Mouse (Mus musculus): ENCODE results near the gene Abcb9. TPM values are rescaled to one million over a fixed set of nuclear protein-coding genes. Genes with fewer than 3 reads are reported as not detected.
"Not testable (repeated sequence)": the region's sequence is repeated elsewhere in the genome, so short reads cannot be mapped to it uniquely, and the experiment has no call there.

Abcb9 gene
- polyA plus RNA-seq, 1 experiment from 2014 or later = 0.20 TPM

DNA sequence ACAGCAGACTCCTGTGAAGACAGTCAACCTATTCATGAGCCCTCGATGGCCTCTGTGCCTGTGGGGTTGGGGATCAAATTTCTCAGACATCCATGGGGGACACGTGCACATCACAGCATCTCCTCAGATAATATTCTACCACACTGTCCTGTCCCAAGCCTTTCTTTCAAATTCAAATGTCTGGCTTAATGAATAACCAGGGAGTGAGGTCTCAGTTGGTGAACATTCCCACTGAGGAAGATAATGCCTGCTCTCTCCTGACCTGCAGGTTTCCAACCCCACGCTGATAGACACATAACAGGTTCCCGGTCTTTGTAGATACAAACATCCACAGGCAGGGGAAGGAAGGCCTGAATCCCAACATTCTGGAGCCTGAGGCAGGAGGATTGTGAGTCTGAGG is 38.6 kb downstream of the Abcb9 start:
- Histone ChIP-seq H3K27ac (replicated peaks; ENCODE audit: low read depth, low read length) (no peak overlapping the region), H3K9me3 (ENCODE audit: control insufficient read depth, low read length) (no peaks in the 10 kb centered on the region), H3K27me3 (ENCODE audit: control insufficient read depth, insufficient read depth, low read length) (no peaks in the 10 kb centered on the region), H3K9ac (ENCODE audit: low read length) (no peak overlapping the region), H3K4me3 (ENCODE audit: low read depth, low read length) (no peak overlapping the region), H3K4me1 (ENCODE audit: control insufficient read depth, insufficient read depth, low read length) (no peaks in the 10 kb centered on the region), H3K4me2 (ENCODE audit: low read depth, severe bottlenecking) (no peak overlapping the region), H3K36me3 (ENCODE audit: control insufficient read depth, insufficient read depth, low read length) (no peaks in the 10 kb centered on the region)
- WGBS = 81% methylated on average over 4 of the region's 4 CpGs
- DNase-seq (ENCODE audit: low spot score) = no peak
- no peak for ATAC-seq (ENCODE audit: insufficient number of reproducible peaks, low FRiP score, low TSS enrichment, low read depth)

DNA sequence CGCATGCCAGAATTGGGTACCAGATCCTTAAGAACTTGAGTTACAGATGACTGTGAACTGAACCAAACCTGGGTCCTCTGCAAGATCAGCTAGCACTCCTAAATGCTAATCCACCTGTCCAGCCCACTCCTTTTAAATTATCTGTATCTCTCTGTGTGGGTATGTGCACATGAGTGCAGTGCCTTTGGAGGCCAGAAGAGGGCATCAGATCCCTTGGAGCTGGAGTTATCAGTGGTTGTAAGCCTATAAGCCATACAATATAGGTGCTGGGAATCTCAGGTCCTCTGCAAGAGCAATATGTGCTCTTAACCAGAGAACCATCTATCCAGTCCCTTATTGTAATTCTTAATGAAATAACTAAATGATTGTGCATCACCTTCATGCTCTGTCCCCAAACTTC is 39.4 kb downstream of the Abcb9 start:
- no peak for ATAC-seq (ENCODE audit: insufficient number of reproducible peaks, low FRiP score, low TSS enrichment, low read depth)
- no peak for DNase-seq (ENCODE audit: low spot score)
- WGBS = 96% methylated on average over 1 of the region's 1 CpGs
- H3K36me3 ChIP-seq (ENCODE audit: control insufficient read depth, insufficient read depth, low read length) = no peaks in the 10 kb centered on the region
- H3K4me3 ChIP-seq (ENCODE audit: low read depth, low read length) = no peak overlapping the region
- no peak overlapping the region for H3K27ac ChIP-seq (replicated peaks; ENCODE audit: low read depth, low read length)
- no peak overlapping the region for H3K4me2 ChIP-seq (ENCODE audit: low read depth, severe bottlenecking)
- H3K9me3 ChIP-seq (ENCODE audit: control insufficient read depth, low read length) = no peaks in the 10 kb centered on the region
- no peak overlapping the region for H3K9ac ChIP-seq (ENCODE audit: low read length)
- no peaks in the 10 kb centered on the region for H3K4me1 ChIP-seq (ENCODE audit: control insufficient read depth, insufficient read depth, low read length)
- H3K27me3 ChIP-seq (ENCODE audit: control insufficient read depth, insufficient read depth, low read length) = no peaks in the 10 kb centered on the region

DNA sequence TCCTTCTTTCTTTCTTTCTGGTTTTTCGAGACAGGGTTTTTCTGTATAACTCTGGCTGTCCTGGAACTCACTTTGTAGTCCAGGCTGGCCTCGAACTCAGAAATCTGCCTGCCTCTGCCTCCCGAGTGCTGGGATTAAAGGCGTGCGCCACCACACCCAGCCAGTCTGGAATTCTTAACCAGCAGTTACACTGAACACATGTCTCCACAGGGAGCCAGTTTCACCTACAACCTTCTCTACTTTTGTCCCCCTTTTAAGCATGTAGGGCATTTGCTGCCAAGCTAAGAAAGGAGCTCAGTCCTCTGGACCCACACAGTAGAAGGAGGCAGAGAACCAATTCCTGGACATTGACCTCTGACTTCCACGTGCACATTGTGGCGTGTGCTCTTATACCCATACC is 43.0 kb downstream of the Abcb9 start:
- not testable (repeated sequence) for H3K9me3 ChIP-seq (ENCODE audit: control insufficient read depth, low read length); H3K27ac ChIP-seq (replicated peaks; ENCODE audit: low read depth, low read length); H3K36me3 ChIP-seq (ENCODE audit: control insufficient read depth, insufficient read depth, low read length); DNase-seq (ENCODE audit: low spot score); H3K4me3 ChIP-seq (ENCODE audit: low read depth, low read length); H3K27me3 ChIP-seq (ENCODE audit: control insufficient read depth, insufficient read depth, low read length); H3K4me1 ChIP-seq (ENCODE audit: control insufficient read depth, insufficient read depth, low read length); H3K4me2 ChIP-seq (ENCODE audit: low read depth, severe bottlenecking); ATAC-seq (ENCODE audit: insufficient number of reproducible peaks, low FRiP score, low TSS enrichment, low read depth); H3K9ac ChIP-seq (ENCODE audit: low read length)
- 94% methylated on average over 7 of the region's 7 CpGs for WGBS

DNA sequence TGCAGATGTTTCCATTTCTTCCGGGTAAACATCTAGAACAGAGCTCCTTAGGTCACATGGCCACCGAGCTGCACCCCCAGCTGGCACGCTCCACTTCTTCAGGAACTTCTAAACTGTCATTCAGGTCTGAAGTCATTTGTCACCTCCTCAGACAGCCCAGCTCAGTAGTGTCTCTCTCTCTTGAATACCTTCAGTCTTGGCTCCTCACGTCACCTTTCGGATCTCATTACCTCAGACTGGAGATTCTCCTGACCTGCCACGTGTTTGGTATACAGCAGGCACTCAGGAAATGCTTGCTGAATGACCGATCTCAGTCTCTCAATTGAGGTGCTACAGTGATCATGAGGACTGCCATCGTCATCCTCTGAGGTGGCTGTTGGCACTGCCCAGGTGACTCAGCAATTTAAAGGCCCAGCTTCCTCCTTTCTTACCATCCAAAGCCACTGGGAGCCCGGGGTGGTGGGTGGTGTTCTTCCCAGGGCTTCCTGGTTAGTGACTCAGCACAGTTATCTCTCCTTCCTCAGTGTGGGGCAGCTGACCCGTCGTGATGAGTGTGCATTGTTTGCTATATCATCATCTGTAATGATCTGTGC is 43.6 kb downstream of the Abcb9 start:
- no peak overlapping the region for H3K4me2 ChIP-seq (ENCODE audit: low read depth, severe bottlenecking)
- ATAC-seq (ENCODE audit: insufficient number of reproducible peaks, low FRiP score, low TSS enrichment, low read depth) (no peak), DNase-seq (ENCODE audit: low spot score) (no peak)
- no peak overlapping the region for H3K9ac ChIP-seq (ENCODE audit: low read length)
- WGBS = 87% methylated on average over 11 of the region's 11 CpGs
- no peaks in the 10 kb centered on the region for H3K9me3 ChIP-seq (ENCODE audit: control insufficient read depth, low read length)
- no peak overlapping the region for H3K4me3 ChIP-seq (ENCODE audit: low read depth, low read length)
- H3K4me1 ChIP-seq (ENCODE audit: control insufficient read depth, insufficient read depth, low read length) = peaks cover 6% of the 10 kb centered on the region
- H3K27ac ChIP-seq (replicated peaks; ENCODE audit: low read depth, low read length) = no peak overlapping the region
- no peaks in the 10 kb centered on the region for H3K36me3 ChIP-seq (ENCODE audit: control insufficient read depth, insufficient read depth, low read length)
- no peaks in the 10 kb centered on the region for H3K27me3 ChIP-seq (ENCODE audit: control insufficient read depth, insufficient read depth, low read length)

DNA sequence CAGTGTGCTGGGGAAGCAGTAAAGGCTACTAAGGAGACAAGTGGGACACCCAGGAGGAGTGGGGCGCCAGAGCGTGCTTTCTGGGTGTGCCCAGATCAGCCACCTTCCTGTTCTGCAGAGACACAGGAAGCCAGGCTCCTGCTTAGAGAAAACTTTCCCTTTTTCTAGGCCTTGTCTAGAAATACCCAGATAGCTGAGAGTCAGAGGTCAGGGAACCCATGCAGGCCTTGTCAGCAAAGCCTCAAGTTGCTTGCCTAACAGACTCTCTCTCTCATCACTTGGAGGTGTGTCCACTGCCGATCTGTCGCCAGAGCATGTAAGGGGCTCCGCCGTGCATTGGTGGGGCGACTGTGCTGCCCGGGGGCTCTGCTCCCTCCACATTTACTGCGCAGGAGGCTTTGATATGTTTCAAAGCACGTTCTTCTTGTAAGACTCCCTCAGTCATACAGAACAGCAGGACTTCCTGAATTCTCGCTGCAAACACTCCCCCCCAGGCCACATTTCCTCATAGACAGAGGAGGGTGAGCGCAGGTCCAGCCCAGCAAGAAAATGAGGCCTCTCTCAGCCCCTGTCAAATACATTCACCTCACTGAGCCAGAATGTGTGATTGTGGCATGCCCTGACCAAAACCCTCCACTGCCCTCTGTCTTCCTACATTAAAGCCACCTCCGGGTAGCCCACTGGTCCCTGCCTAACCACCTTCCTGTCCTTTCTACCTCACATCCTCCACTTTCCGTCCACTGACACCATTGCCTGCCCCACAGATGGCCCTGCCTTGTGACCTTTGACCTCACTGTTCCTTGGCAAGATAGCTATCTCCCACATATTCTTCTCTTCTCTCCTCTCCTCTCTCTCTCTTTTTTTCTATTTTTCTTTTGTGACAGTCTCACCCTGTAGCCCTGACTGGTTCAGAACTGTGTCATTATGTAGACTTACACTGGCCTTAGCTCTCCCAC is 45.2 kb downstream of the Abcb9 start:
- H3K4me3 ChIP-seq (ENCODE audit: low read depth, low read length) = no peak overlapping the region
- peak overlapping the region; percentile 45; the same call in 1 of the 2 replicates for H3K9ac ChIP-seq (ENCODE audit: low read length)
- DNase-seq (ENCODE audit: low spot score) (no peak), ATAC-seq (ENCODE audit: insufficient number of reproducible peaks, low FRiP score, low TSS enrichment, low read depth) (no peak)
- peaks cover 6% of the 10 kb centered on the region for H3K4me1 ChIP-seq (ENCODE audit: control insufficient read depth, insufficient read depth, low read length)
- no peaks in the 10 kb centered on the region for H3K36me3 ChIP-seq (ENCODE audit: control insufficient read depth, insufficient read depth, low read length)
- no peak overlapping the region; the same call in 1 of the 2 replicates for H3K27ac ChIP-seq (replicated peaks; ENCODE audit: low read depth, low read length)
- H3K27me3 ChIP-seq (ENCODE audit: control insufficient read depth, insufficient read depth, low read length) = no peaks in the 10 kb centered on the region
- no peaks in the 10 kb centered on the region for H3K9me3 ChIP-seq (ENCODE audit: control insufficient read depth, low read length)
- 59% methylated on average over 14 of the region's 14 CpGs for WGBS
- H3K4me2 ChIP-seq (ENCODE audit: low read depth, severe bottlenecking) = no peak overlapping the region

DNA sequence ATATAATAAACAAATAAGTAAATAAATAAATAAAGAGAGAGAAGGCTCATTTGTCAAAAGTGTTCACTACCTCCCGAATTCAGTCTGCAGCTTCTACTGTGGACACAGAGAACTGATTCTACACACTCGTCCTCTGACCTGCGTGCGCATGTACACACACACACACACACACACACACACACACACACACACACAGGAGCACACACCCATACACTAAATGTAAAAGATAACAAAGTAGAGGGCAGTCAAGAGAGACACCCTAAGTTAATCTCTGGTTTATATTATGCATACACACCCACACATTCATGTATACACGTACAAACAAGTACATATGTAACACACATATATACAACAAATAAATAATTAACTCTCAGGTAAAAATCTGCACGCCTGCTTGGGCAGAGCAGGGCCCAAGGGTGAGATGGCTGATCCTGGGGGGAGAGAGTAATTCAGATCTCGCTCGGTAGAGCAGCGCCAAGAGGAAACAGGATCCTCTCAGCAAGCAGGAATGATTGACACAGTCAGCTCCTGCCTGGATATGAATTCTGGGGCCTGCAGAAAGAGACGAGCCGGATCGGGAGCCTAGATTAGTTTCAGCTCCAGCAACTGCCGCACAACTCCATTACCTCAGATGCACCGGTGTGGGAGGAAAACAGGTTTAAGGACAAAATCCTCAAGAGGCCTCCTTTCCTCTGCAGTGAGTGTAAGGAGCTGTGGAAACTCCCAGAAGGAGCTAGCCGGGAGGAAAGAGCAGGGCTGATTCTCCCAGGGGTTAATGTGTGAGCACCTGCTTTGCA is 46.2 kb downstream of the Abcb9 start:
- no peak overlapping the region for H3K4me3 ChIP-seq (ENCODE audit: low read depth, low read length)
- no peak overlapping the region for H3K4me2 ChIP-seq (ENCODE audit: low read depth, severe bottlenecking)
- H3K27me3 ChIP-seq (ENCODE audit: control insufficient read depth, insufficient read depth, low read length) = no peaks in the 10 kb centered on the region
- 83% methylated on average over 15 of the region's 15 CpGs for WGBS
- H3K36me3 ChIP-seq (ENCODE audit: control insufficient read depth, insufficient read depth, low read length) = no peaks in the 10 kb centered on the region
- no peak overlapping the region for H3K9ac ChIP-seq (ENCODE audit: low read length)
- no peak overlapping the region; the same call in 1 of the 2 replicates for H3K27ac ChIP-seq (replicated peaks; ENCODE audit: low read depth, low read length)
- no peaks in the 10 kb centered on the region for H3K9me3 ChIP-seq (ENCODE audit: control insufficient read depth, low read length)
- no peak for ATAC-seq (ENCODE audit: insufficient number of reproducible peaks, low FRiP score, low TSS enrichment, low read depth)
- H3K4me1 ChIP-seq (ENCODE audit: control insufficient read depth, insufficient read depth, low read length) = peaks cover 6% of the 10 kb centered on the region
- no peak for DNase-seq (ENCODE audit: low spot score)

DNA sequence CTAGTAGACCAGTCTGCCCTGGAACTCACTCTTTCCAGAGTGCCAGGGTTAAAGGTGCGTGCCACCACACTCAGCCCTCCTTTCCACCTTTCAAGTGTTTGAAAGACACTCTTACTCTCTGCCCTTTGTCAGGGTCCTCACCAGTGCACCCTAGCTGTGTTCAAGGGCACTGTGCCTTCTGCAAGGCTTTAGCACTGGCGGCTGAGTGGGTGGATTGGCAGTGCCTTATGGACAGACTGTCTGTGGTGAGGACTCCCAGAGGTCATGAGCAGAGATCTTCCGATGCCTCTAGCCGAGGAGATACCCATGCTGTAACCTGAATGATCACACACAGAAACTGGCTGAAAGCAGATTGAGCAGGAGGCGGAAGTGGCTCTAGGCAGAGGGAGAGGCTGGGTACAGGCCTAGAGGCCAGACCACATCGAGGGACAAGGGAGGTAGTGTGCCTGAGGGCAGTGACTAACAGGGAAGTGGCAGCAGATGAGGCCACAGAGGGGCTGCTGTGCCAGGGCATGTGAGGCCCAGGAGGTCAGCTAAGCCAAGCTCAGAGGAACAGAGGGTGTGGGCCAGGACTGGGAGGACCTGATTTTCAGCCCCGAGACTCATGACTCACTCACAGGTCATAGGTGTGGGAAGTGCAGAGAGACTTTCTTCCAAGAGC is 48.7 kb downstream of the Abcb9 start:
- ATAC-seq (ENCODE audit: insufficient number of reproducible peaks, low FRiP score, low TSS enrichment, low read depth) (no peak), DNase-seq (ENCODE audit: low spot score) (no peak)
- Histone ChIP-seq H3K4me2 (ENCODE audit: low read depth, severe bottlenecking) (no peak overlapping the region), H3K27me3 (ENCODE audit: control insufficient read depth, insufficient read depth, low read length) (no peaks in the 10 kb centered on the region), H3K36me3 (ENCODE audit: control insufficient read depth, insufficient read depth, low read length) (no peaks in the 10 kb centered on the region), H3K9me3 (ENCODE audit: control insufficient read depth, low read length) (no peaks in the 10 kb centered on the region), H3K4me1 (ENCODE audit: control insufficient read depth, insufficient read depth, low read length) (peaks cover 6% of the 10 kb centered on the region), H3K27ac (replicated peaks; ENCODE audit: low read depth, low read length) (no peak overlapping the region), H3K9ac (ENCODE audit: low read length) (no peak overlapping the region), H3K4me3 (ENCODE audit: low read depth, low read length) (no peak overlapping the region)
- WGBS = 85% methylated on average over 7 of the region's 7 CpGs

DNA sequence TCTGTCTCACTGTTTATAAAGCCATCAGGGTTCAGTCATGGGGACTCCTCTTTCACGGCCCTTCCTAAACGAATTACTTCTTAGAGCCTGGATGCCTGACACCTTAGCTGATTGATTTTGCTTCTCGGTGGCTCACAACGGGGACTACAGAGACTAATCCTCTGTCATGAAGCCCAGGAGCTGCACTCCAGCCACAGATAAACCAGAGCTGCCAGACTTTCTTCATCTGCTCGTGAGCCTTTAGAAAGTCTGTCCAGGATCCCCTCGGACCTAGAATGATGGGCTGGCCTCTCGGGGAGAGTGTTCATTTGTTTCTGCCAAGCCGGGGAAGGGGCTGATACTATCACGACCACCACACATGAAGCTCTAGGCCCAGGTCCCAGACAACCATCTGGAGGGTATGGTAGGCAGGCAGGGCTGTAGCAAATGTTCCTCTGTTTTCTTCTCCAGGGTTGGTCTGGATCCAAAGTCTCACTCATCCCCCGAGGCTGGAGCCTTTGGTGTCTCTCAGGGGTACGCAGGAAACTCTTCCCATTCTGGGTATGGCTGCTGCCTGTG is 50.1 kb downstream of the Abcb9 start:
- Histone ChIP-seq H3K9ac (ENCODE audit: low read length) (no peak overlapping the region), H3K27me3 (ENCODE audit: control insufficient read depth, insufficient read depth, low read length) (no peaks in the 10 kb centered on the region), H3K4me3 (ENCODE audit: low read depth, low read length) (no peak overlapping the region), H3K27ac (replicated peaks; ENCODE audit: low read depth, low read length) (no peak overlapping the region), H3K4me2 (ENCODE audit: low read depth, severe bottlenecking) (no peak overlapping the region), H3K9me3 (ENCODE audit: control insufficient read depth, low read length) (no peaks in the 10 kb centered on the region), H3K4me1 (ENCODE audit: control insufficient read depth, insufficient read depth, low read length) (peaks cover 6% of the 10 kb centered on the region), H3K36me3 (ENCODE audit: control insufficient read depth, insufficient read depth, low read length) (no peaks in the 10 kb centered on the region)
- 30% methylated on average over 11 of the region's 11 CpGs for WGBS
- ATAC-seq (ENCODE audit: insufficient number of reproducible peaks, low FRiP score, low TSS enrichment, low read depth) (no peak), DNase-seq (ENCODE audit: low spot score) (no peak)

All from limb, embryonic 11.5 days (tissue).